Mouse (Mus musculus) liver, embryonic 16.5 days (tissue): ENCODE measurements around the gene Fzd4. TPM values are rescaled to one million over a fixed set of nuclear protein-coding genes. Genes with fewer than 3 reads are reported as not detected.

Experiments used
- ATAC-seq: fragments of 200-750 bp; cut with Nextera tagmentation; 2 replicates; pipeline ENCODE4 v1.8.0; 2017; ENCODE audit warnings: low read depth, mild to moderate bottlenecking, moderate number of reproducible peaks, moderate library complexity
- H3K27ac ChIP-seq: fragments of 300-500 bp; sonication (generic); 2 replicates; pipeline ENCODE4 v1.5.1; 2014; ENCODE audit warnings: mild to moderate bottlenecking, low read length
- H3K27me3 ChIP-seq: fragments of 300-500 bp; sonication (generic); 2 replicates; pipeline ENCODE4 v1.6.1; 2014; ENCODE audit warnings: low read depth, low read length, mixed read lengths; ENCODE audit not compliant: control insufficient read depth, insufficient read depth
- H3K36me3 ChIP-seq: fragments of 300-500 bp; sonication (generic); 2 replicates; pipeline ENCODE4 v1.6.1; 2014; ENCODE audit warnings: mild to moderate bottlenecking; ENCODE audit not compliant: control insufficient read depth, insufficient read depth
- H3K4me1 ChIP-seq: fragments of 300-500 bp; sonication (generic); 2 replicates; pipeline ENCODE4 v1.6.1; 2014; ENCODE audit warnings: low read depth, low read length, mixed read lengths; ENCODE audit not compliant: control insufficient read depth
- H3K4me2 ChIP-seq: fragments of 300-500 bp; sonication (generic); 2 replicates; pipeline ENCODE4 v1.6.1; 2014; ENCODE audit warnings: low read depth, low read length, mixed read lengths
- H3K4me3 ChIP-seq: fragments of 300-500 bp; sonication (generic); 2 replicates; pipeline ENCODE4 v1.5.1; 2014; ENCODE audit warnings: low read depth, mild to moderate bottlenecking, low read length
- H3K9ac ChIP-seq: fragments of 300-500 bp; sonication (generic); 2 replicates; pipeline ENCODE4 v1.6.1; 2014; ENCODE audit warnings: low read depth, low read length
- H3K9me3 ChIP-seq: fragments of 300-500 bp; sonication (generic); replicated peaks from 2 replicates; pipeline ENCODE4 v1.6.1; 2016; ENCODE audit warnings: low read length; ENCODE audit not compliant: control insufficient read depth
- WGBS: fragments of 180-500 bp; shearing (Covaris S2); extraction: QIAGEN DNeasy Blood & Tissue Kit; methylation state at CpG from one replicate; pipeline ENCODE4 v1.1.7; 2014; ENCODE audit not compliant: insufficient replicate concordance; 5-methylcytosine and 5-hydroxymethylcytosine counted together
- polyA plus RNA-seq: library from polyadenylated mRNA; unstranded; fragments of >200 nt; fragmentation: Nextera tagmentation; extraction: Ambion mirVana; gene quantifications from 2 replicates; pipeline ENCODE4 v1.2.1, GENCODE M21; 2015

Fzd4 gene
- polyA plus RNA-seq, 1 experiment from 2014 or later, result 2.6 TPM

DNA sequence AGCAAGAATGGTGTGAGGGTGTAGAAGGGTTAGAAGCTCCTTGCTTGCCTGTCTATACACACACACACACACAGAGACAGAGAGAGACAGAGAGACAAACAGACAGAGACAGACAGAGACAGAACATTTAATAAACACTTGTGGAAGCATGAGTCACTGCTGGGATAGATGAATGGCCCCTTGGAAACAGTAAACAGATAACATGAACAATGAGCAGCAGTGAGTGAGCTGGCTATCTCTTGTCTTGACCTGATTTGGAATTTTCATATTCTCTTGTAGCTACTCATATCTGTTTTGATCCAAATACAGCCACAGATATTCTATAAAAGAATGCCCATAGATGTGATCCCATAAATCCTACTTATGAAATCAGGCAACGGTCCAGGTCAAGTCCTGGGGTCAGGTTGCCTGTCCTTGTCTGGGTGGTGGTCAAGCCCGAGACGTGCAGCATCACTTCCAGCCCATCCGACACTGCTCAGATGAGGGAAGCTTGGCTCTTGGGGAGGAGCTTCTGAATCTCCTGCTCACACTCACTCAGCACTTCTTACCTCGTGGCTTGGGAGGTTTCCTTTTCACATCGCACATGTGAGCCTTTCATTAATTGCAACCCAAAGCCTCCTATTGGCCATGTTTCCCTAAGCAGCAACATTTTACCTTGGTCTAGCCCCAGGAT lies 32.4 kb upstream of the Fzd4 start:
- Histone ChIP-seq H3K36me3 (no peaks in the 10 kb centered on the region), H3K27me3 (no peaks in the 10 kb centered on the region), H3K4me2 (no peak overlapping the region), H3K4me1 (peaks cover 4% of the 10 kb centered on the region), H3K9me3 (no peaks in the 10 kb centered on the region), H3K9ac (no peak overlapping the region), H3K27ac (no peak overlapping the region), H3K4me3 (no peak overlapping the region)
- ATAC-seq, result no peak
- 40% methylated on average over 6 of the region's 6 CpGs for WGBS

DNA sequence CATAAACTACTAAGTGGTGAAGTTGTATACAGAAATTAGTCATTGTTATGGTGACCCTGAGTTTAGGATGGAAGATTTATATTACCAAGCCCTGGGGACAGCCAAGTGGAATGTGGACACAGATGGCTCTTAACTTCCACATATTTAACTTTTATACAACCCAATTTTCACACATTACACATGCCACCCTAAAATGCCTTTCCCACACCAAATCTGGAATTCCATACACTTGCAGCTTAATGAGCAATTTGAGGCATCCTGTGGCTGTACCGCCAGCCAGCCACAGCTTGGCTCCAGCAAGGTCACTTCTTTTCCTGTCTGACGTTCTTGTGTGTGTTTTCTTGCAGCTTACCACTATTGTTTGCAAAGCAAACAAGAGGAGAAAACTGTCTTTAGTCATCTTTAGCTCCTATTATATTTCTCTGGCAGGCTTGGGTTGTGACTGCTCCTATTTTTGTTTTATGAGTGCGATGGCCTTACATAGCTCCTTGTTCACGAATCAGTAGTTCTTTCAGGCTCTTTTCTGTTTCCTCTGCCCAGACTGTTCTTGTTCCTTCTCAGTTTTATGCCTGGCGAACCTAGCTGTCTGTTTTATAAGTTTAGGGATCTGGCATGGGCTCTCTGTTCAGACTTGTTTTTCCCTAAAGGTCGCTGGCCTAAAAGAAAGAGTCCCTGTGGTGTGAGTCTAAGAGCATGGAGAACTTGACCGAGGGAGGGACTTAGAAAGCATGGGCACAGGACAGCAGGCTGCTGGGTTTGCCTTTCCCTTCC lies 23.0 kb upstream of the Fzd4 start:
- no peak overlapping the region for H3K4me2 ChIP-seq
- H3K36me3 ChIP-seq, result no peaks in the 10 kb centered on the region
- no peaks in the 10 kb centered on the region for H3K4me1 ChIP-seq
- H3K4me3 ChIP-seq, result no peak overlapping the region
- H3K9me3 ChIP-seq, result no peaks in the 10 kb centered on the region
- no peak for ATAC-seq
- no peaks in the 10 kb centered on the region for H3K27me3 ChIP-seq
- 32% methylated on average over 7 of the region's 7 CpGs for WGBS
- H3K27ac ChIP-seq, result no peak overlapping the region
- H3K9ac ChIP-seq, result no peak overlapping the region

DNA sequence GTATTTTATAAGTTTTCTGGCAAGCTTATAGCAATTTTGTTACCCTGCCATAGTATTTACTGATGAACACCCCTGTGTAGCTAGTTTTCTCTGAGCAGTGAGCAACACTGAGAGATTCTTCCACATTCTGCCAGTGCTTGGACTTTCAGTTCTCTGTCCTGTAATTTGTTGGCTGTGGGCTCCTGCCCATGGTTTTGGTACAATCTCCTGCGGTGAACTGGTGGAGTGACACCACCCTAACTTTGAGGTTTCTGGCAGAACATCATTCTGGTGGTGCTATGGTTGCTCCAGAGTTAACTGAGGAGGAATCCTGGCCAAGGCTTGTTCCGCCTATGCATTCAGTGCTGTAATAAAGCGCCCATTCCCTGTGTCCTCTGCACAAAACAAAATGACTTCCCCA lies 21.3 kb upstream of the Fzd4 start:
- Histone ChIP-seq H3K27me3 (no peaks in the 10 kb centered on the region), H3K4me1 (no peaks in the 10 kb centered on the region), H3K36me3 (no peaks in the 10 kb centered on the region), H3K27ac (no peak overlapping the region), H3K4me2 (no peak overlapping the region), H3K9ac (no peak overlapping the region), H3K9me3 (no peaks in the 10 kb centered on the region), H3K4me3 (no peak overlapping the region)
- no peak for ATAC-seq
- WGBS, result 66% methylated on average over 3 of the region's 3 CpGs

DNA sequence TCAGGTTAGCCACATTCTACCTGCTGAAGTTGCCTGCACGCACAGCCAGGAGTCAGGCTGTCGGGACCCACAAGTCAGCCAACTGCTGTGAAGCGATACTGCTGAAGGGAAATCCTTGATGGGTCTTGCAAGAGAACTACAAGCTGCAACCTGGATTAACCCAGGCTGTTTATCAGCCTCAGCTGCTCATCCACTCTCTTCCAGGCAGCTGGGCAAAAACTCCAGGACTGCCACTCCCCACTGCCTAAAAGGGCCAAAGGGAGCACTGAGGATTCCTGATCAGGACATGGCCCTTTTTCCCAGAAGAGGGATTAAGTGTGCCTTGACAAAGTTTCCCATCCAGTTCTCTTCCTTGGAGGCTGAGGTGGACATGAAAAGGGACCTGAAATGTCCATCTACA lies 15.2 kb upstream of the Fzd4 start:
- no peak overlapping the region for H3K4me3 ChIP-seq
- no peak for ATAC-seq
- H3K36me3 ChIP-seq, result no peaks in the 10 kb centered on the region
- H3K4me2 ChIP-seq, result no peak overlapping the region
- 55% methylated on average over 3 of the region's 3 CpGs for WGBS
- no peak overlapping the region for H3K27ac ChIP-seq
- no peaks in the 10 kb centered on the region for H3K27me3 ChIP-seq
- no peaks in the 10 kb centered on the region for H3K9me3 ChIP-seq
- H3K9ac ChIP-seq, result no peak overlapping the region
- no peaks in the 10 kb centered on the region for H3K4me1 ChIP-seq

DNA sequence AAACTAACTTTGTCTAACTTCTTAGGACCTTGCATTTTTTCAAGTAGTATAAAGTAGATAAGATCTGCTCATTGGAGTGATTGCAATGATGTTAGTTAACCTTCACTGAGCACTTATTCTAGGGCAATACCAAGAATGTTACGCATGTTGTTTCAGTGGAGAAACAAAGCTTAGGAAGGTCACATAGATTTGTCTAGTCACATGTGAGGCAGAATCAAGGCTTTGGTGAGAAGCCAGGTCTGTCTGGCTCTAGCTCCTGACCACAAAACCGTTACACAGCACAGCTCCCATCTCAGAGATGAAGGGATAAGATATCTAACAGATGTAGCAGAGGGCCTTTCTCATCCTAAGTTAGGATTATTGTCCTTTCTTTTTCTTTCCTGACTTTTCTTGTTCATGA lies 13.5 kb upstream of the Fzd4 start:
- no peaks in the 10 kb centered on the region for H3K4me1 ChIP-seq
- no peak overlapping the region for H3K27ac ChIP-seq
- no peak overlapping the region for H3K9ac ChIP-seq
- no peak for ATAC-seq
- WGBS, result 48% methylated on average over 2 of the region's 2 CpGs
- H3K9me3 ChIP-seq, result no peaks in the 10 kb centered on the region
- H3K4me3 ChIP-seq, result no peak overlapping the region
- no peaks in the 10 kb centered on the region for H3K27me3 ChIP-seq
- H3K36me3 ChIP-seq, result no peaks in the 10 kb centered on the region
- H3K4me2 ChIP-seq, result no peak overlapping the region

DNA sequence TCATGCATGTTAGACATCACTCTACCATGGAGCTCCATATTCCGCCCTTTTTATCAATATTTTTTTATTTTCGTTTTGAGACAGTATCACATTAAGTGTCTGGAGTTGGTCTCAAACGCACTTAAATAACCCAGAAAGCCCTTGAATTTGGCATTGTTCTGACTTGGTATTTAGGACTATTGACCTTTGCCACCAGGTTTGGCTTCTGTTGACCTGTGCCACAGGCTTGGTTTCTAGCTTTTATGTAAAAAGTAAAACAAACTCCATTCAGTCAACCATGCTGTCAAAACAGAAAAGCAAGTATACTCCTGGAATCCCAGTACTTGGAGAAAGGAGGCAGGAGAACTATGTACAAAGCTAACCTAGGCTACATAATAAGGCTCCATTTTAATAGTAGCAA lies 12.9 kb upstream of the Fzd4 start:
- 62% methylated on average over 3 of the region's 3 CpGs for WGBS
- H3K27me3 ChIP-seq, result no peaks in the 10 kb centered on the region
- no peaks in the 10 kb centered on the region for H3K9me3 ChIP-seq

DNA sequence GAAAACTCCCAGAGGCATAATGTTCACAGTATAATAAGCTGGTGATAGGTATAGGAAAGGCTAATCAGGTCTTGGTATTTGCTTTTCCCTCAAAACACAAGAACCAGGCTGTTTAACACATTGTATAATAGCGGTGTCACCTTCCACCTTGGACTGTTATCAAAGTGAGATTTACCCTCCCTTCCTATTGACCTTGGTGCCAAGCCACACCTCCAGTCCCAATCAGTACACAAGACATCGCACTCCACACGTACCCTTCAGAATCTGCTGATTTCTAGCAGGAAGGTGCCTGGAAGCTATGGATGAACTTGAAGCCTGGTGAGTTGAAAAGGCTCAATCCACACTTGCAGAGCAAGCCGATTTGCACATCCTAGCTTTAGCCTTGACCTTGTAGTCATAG lies 12.3 kb upstream of the Fzd4 start:
- Histone ChIP-seq H3K4me3 (no peak overlapping the region), H3K9me3 (no peaks in the 10 kb centered on the region), H3K36me3 (no peaks in the 10 kb centered on the region), H3K27ac (peak overlapping the region; percentile 33), H3K9ac (no peak overlapping the region), H3K4me1 (no peaks in the 10 kb centered on the region), H3K4me2 (no peak overlapping the region), H3K27me3 (no peaks in the 10 kb centered on the region)
- ATAC-seq, result peak; percentile 74
- WGBS, result 55% methylated on average over 4 of the region's 4 CpGs

More for the DNA sequence above, 12.9 kb upstream of the Fzd4 start:
- Histone ChIP-seq H3K4me2 (no peak overlapping the region), H3K4me1 (no peaks in the 10 kb centered on the region), H3K9ac (no peak overlapping the region), H3K4me3 (no peak overlapping the region), H3K36me3 (no peaks in the 10 kb centered on the region), H3K27ac (peak overlapping the region; percentile 33)
- no peak for ATAC-seq

DNA sequence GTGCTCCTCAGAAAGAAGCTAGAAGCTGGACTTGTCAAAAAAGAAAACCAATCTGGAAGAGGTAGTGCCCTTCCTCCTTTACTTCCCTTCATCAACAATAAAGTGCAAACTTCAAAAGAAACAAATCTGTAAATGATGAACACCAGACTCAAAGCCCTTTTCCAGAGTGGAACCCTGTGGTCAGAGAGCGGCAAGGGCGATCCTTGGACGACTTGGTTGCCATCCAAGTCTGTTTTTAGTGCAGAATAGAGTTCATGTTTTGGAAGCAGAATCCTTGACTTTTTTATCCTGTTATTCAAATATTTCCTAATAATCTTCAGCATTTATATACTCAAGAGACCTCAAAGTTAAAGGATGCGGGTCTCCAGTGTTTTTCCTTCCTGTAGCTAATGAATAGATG lies 11.8 kb upstream of the Fzd4 start:
- no peak overlapping the region for H3K27ac ChIP-seq
- H3K36me3 ChIP-seq, result no peaks in the 10 kb centered on the region
- no peaks in the 10 kb centered on the region for H3K27me3 ChIP-seq
- 51% methylated on average over 4 of the region's 4 CpGs for WGBS
- no peaks in the 10 kb centered on the region for H3K9me3 ChIP-seq
- H3K4me3 ChIP-seq, result no peak overlapping the region
- H3K9ac ChIP-seq, result no peak overlapping the region
- H3K4me1 ChIP-seq, result no peaks in the 10 kb centered on the region
- ATAC-seq, result no peak
- H3K4me2 ChIP-seq, result no peak overlapping the region

DNA sequence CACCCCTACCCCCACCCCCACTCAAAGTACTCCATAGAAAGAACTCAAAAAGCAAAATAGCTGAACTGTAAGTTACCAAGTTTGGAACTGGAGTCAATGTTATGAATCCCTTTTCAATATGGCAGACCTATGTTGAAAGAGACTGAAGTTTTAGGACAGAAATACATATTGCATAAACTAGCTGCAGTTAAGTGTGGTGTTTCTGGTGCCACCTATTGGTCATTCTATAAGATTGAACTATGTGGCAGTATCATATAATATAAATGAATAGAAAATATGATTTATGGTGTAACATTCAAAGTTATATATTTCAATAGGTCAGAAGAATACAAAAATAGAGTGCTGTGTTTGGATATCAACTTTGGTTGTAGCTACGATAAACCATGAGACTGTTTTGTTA lies 11.3 kb upstream of the Fzd4 start:
- Histone ChIP-seq H3K36me3 (no peaks in the 10 kb centered on the region), H3K9ac (no peak overlapping the region), H3K4me2 (no peak overlapping the region), H3K9me3 (no peaks in the 10 kb centered on the region), H3K27ac (no peak overlapping the region), H3K4me1 (no peaks in the 10 kb centered on the region), H3K4me3 (no peak overlapping the region), H3K27me3 (no peaks in the 10 kb centered on the region)
- WGBS, result 85% methylated on average over 1 of the region's 1 CpGs
- no peak for ATAC-seq
